Mouse (Mus musculus) C2C12 (cell line): ENCODE results near the gene Ak7.

Experiments
- CEBPB ChIP-seq: IDR thresholded peaks from one replicate; pipeline ENCODE4 v1.6.1; 2011; ENCODE audit warnings: low read depth, mild to moderate bottlenecking, control low read depth, moderate library complexity
- CTCF ChIP-seq: IDR thresholded peaks from one replicate; pipeline ENCODE4 v1.5.1; 2011; ENCODE audit not compliant: control insufficient read depth, insufficient read depth, insufficient read length
- FOSL1 ChIP-seq: IDR thresholded peaks from one replicate; pipeline ENCODE4 v1.8.0; 2011; ENCODE audit warnings: mild to moderate bottlenecking, low read length; ENCODE audit not compliant: poor library complexity, insufficient read depth, severe bottlenecking
- MAX ChIP-seq: IDR thresholded peaks from one replicate; pipeline ENCODE4 v1.6.1; 2011; ENCODE audit warnings: mild to moderate bottlenecking, control low read depth
- MYOD1 ChIP-seq: IDR thresholded peaks from one replicate; pipeline ENCODE4 v1.6.1; 2011; ENCODE audit warnings: low read depth; ENCODE audit not compliant: control insufficient read depth, insufficient read length
- MYOG ChIP-seq: IDR thresholded peaks from one replicate; pipeline ENCODE4 v1.6.1; 2011; ENCODE audit not compliant: control insufficient read depth, insufficient read length; ENCODE audit errors: extremely low read depth
- USF1 ChIP-seq: IDR thresholded peaks from one replicate; pipeline ENCODE4 v1.6.1; 2011; ENCODE audit warnings: low read depth, mild to moderate bottlenecking, control low read depth, moderate library complexity

GRCm38 (mm10) chr12:105774871-105775270 lies 69.1 kb downstream of the Ak7 start:
- TF ChIP-seq CTCF (no peak), MYOG (no peak), USF1 (no peak), MAX (no peak), MYOD1 (no peak), FOSL1 (no peak), CEBPB (no peak)
